Mouse (Mus musculus) cortical plate, adult 2 months (tissue): ENCODE results near the gene Opn1sw.

Source experiments
- CTCF ChIP-seq: fragments of 200-500 bp; IDR thresholded peaks from 2 replicates; pipeline ENCODE4 v1.5.1; 2011; ENCODE audit warnings: mild to moderate bottlenecking, control low read depth, low read length; ENCODE audit not compliant: insufficient read depth; ENCODE audit errors: extremely low read depth
- POLR2A ChIP-seq: fragments of 200-500 bp; IDR thresholded peaks from 2 replicates; pipeline ENCODE4 v1.6.1; 2011; ENCODE audit warnings: mild to moderate bottlenecking, low read length, control low read depth; ENCODE audit not compliant: insufficient read depth; ENCODE audit errors: extremely low read depth

DNA sequence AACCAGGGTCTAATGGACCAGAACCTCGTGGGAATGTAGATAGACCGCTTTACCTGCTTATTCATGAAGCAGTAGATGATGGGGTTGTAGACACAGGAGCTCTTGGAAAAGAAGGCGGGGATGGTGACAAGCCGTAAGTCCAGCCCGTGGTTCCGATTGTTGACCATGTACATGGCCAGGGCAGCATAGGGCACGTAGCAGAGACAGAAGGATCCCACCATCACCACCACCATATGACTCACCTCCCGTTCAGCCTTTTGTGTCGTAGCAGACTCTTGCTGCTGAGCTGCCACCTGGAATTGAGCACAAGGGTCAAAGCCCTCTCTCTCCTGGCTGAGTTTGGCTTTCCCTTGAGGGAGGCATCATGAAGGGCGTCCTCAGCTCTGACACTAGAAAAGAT lies 9.6 kb downstream of the Opn1sw start:
- no peak for TF ChIP-seq POLR2A
- TF ChIP-seq CTCF, result no peak
